Mouse (Mus musculus): Measurements from ENCODE around the gene Tnnc2. TPM values are rescaled to one million over a fixed set of nuclear protein-coding genes. Genes with fewer than 3 reads are reported as not detected.
"Not testable (repeated sequence)": the region's sequence is repeated elsewhere in the genome, so short reads cannot be mapped to it uniquely, and the experiment has no call there.

Gene Tnnc2
- polyA plus RNA-seq, 1 experiment from 2014 or later = 51.1 TPM

GRCm38 (mm10) chr2:164815821-164816220, 36.1 kb upstream of the Tnnc2 start:
- peak; percentile 80 for ATAC-seq (ENCODE audit: insufficient read depth)
- no peaks in the 10 kb centered on the region for H3K27me3 ChIP-seq
- H3K4me3 ChIP-seq (replicated peaks) = no peak overlapping the region
- 55% methylated on average over 8 of the region's 8 CpGs for WGBS (ENCODE audit: insufficient replicate concordance)
- H3K27ac ChIP-seq (replicated peaks) = peak overlapping the region; percentile 49
- H3K36me3 ChIP-seq (replicated peaks) = peaks cover 20% of the 10 kb centered on the region
- H3K9ac ChIP-seq = no peak overlapping the region
- H3K4me1 ChIP-seq (replicated peaks) = peaks cover 32% of the 10 kb centered on the region
- no peaks in the 10 kb centered on the region for H3K9me3 ChIP-seq (replicated peaks)
- peak overlapping the region; percentile 41 for H3K4me2 ChIP-seq

- Histone ChIP-seq H3K27ac (replicated peaks) (peak overlapping the region; percentile 49), H3K27me3 (no peaks in the 10 kb centered on the region), H3K4me3 (replicated peaks) (no peak overlapping the region), H3K4me2 (peak overlapping the region; percentile 41), H3K4me1 (replicated peaks) (peaks cover 32% of the 10 kb centered on the region), H3K36me3 (replicated peaks) (peaks cover 15% of the 10 kb centered on the region), H3K9me3 (replicated peaks) (no peaks in the 10 kb centered on the region), H3K9ac (no peak overlapping the region)
- WGBS (ENCODE audit: insufficient replicate concordance) = 44% methylated on average over 5 of the region's 5 CpGs
- peak; percentile 66 for ATAC-seq (ENCODE audit: insufficient read depth)
These were observed 35.6 kb upstream of the Tnnc2 start for GRCm38 (mm10) chr2:164815348-164815747.

DNA sequence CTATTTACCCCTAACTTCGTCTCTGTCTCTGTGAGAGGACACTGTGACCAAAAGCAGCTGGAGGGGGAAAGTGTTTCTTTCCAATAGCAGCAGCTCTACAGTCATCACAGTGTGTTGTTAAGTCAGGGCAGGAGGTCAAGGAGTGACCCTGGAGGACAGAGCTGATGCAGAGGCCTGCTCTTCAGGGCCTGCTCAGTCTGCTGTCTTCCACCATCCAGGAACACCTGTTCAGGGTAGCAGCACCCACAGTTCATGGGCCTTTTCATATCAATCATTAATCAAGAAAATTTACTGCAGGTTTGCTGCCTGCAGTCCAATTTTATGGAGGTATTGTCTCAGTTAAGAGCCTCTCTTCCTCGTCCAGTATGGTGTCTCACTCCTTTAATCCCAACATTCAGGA, 33.8 kb upstream of the Tnnc2 start:
- Histone ChIP-seq H3K27me3 (no peaks in the 10 kb centered on the region), H3K9me3 (replicated peaks) (no peaks in the 10 kb centered on the region), H3K4me3 (replicated peaks) (no peak overlapping the region), H3K27ac (replicated peaks) (no peak overlapping the region), H3K9ac (no peak overlapping the region), H3K36me3 (replicated peaks) (peaks cover 24% of the 10 kb centered on the region), H3K4me2 (no peak overlapping the region), H3K4me1 (replicated peaks) (peaks cover 32% of the 10 kb centered on the region)
- 70% methylated on average over 2 of the region's 2 CpGs for WGBS (ENCODE audit: insufficient replicate concordance)
- ATAC-seq (ENCODE audit: insufficient read depth) = no peak

DNA sequence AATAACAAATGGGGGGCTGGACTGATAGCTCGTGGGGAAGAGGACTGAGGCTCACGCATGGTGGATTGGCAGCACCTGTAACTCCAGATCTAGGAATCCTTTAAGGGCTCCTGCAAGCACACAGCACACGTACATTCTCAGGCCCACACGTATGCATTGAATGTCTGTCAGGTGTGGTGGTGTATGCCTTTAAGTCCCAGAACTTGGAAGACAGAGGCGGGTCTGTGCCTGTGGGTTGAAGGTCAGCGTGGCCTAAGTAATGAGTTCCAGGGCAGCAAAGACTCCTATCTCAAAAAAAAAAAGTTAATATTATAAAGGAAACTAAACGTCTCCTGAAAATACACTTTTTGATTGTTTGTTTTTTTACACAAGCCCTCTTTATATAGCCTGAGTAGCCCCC, 26.8 kb upstream of the Tnnc2 start:
- 70% methylated on average over 7 of the region's 7 CpGs for WGBS (ENCODE audit: insufficient replicate concordance)
- ATAC-seq (ENCODE audit: insufficient read depth) = no peak
- H3K4me2 ChIP-seq = peak overlapping the region; percentile 91
- H3K27me3 ChIP-seq = no peaks in the 10 kb centered on the region
- no peak overlapping the region for H3K9ac ChIP-seq
- H3K27ac ChIP-seq (replicated peaks) = 0 out of 2 replicates have a peak overlapping the region, but pooled peaks have one; percentile 24
- H3K9me3 ChIP-seq (replicated peaks) = no peaks in the 10 kb centered on the region
- peaks cover 39% of the 10 kb centered on the region for H3K4me1 ChIP-seq (replicated peaks)
- H3K4me3 ChIP-seq (replicated peaks) = peak overlapping the region; percentile 92; the same call in 1 of the 2 replicates
- peaks cover 28% of the 10 kb centered on the region for H3K36me3 ChIP-seq (replicated peaks)

DNA sequence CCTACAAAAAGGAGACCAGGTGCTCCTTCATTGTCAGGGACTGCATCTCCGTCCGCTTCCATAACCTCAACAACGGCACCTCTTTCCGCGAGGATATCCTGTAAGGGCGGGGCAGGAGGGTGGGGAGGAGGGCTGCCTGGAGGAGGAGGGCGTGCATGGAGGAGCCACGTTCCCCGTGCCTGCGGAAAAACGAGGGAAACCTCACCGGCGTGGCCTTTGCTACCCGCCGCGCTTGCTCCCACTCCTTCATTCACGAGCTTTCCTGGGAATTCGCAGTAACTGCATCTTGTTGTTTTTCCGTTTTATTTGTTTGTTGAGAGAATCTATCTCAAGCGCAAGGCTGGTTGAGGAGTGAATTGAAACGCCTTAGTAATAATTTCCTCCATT, 25.6 kb upstream of the Tnnc2 start:
- Histone ChIP-seq H3K27me3 (no peaks in the 10 kb centered on the region), H3K9me3 (replicated peaks) (no peaks in the 10 kb centered on the region), H3K4me2 (peak overlapping the region; percentile 91), H3K4me3 (replicated peaks) (peak overlapping the region; percentile 92), H3K4me1 (replicated peaks) (peaks cover 39% of the 10 kb centered on the region), H3K27ac (replicated peaks) (peak overlapping the region; percentile 99), H3K36me3 (replicated peaks) (peaks cover 40% of the 10 kb centered on the region), H3K9ac (peak overlapping the region; percentile 75)
- under 1% methylated on average over 21 of the region's 21 CpGs for WGBS (ENCODE audit: insufficient replicate concordance)
- ATAC-seq (ENCODE audit: insufficient read depth) = peak; percentile 79

- H3K4me1 ChIP-seq (replicated peaks) = peaks cover 39% of the 10 kb centered on the region
- peaks cover 43% of the 10 kb centered on the region for H3K36me3 ChIP-seq (replicated peaks)
- WGBS (ENCODE audit: insufficient replicate concordance) = under 1% methylated on average over 47 of the region's 47 CpGs
- H3K9ac ChIP-seq = peak within 1 kb of the TSS; percentile 89
- peak within 1 kb of the TSS; percentile 92 for H3K4me3 ChIP-seq (replicated peaks)
- no peaks in the 10 kb centered on the region for H3K27me3 ChIP-seq
- no peaks in the 10 kb centered on the region for H3K9me3 ChIP-seq (replicated peaks)
- peak; percentile 93 for ATAC-seq (ENCODE audit: insufficient read depth)
- peak within 1 kb of the TSS; percentile 91 for H3K4me2 ChIP-seq
- peak within 1 kb of the TSS; percentile 99 for H3K27ac ChIP-seq (replicated peaks)
These were observed 25.0 kb upstream of the Tnnc2 start, which contains the start of the genes Acot8 and Zswim3 for GRCm38 (mm10) chr2:164804533-164805331. Gene Acot8, minus strand, starts transcription at chr2:164804882. Gene Zswim3, plus strand, starts transcription at chr2:164805098.

- no peaks in the 10 kb centered on the region for H3K9me3 ChIP-seq (replicated peaks)
- H3K9ac ChIP-seq = peak overlapping the region; percentile 89
- peak overlapping the region; percentile 90 for H3K27ac ChIP-seq (replicated peaks)
- H3K4me1 ChIP-seq (replicated peaks) = peaks cover 39% of the 10 kb centered on the region
- ATAC-seq (ENCODE audit: insufficient read depth) = no peak
- peak overlapping the region; percentile 92 for H3K4me3 ChIP-seq (replicated peaks)
- peaks cover 43% of the 10 kb centered on the region for H3K36me3 ChIP-seq (replicated peaks)
- H3K4me2 ChIP-seq = peak overlapping the region; percentile 78
- H3K27me3 ChIP-seq = no peaks in the 10 kb centered on the region
- 48% methylated on average over 1 of the region's 1 CpGs for WGBS (ENCODE audit: insufficient replicate concordance)
These were observed 24.1 kb upstream of the Tnnc2 start for GRCm38 (mm10) chr2:164803921-164804313.

DNA sequence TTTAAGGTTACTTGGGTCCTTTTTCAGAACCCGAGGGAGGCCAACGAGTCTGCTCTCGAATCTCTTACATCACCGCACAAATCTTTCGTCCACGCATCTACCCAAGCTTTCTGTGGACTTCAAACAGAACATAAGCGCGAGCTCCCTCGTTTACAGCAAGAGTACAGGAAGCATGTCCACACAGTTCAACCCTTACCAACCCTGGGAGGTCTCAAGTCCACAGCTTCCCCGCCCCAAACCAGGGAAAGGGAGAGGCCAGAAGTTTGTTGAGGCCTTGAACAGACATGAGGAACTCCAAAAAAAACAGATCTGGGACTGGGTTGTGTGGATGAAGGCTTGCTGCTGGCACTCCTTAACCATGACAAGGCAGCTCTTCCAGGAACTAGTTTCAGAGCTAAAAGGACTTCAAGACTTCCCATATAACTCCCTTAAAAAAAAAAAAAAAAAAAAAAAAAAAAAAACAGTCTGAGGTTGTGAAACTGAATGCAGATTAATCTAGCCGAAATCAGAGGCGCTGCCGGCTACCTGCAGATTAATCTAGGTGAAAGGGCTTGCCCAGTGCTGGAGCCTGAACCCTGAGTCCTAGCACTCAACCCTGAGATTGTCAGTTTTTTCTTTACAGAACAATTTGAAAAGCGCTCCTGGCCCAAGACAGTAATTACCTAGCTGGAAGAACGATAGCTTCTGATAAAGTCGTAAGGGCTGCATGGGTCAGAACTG, 23.6 kb upstream of the Tnnc2 start:
- peaks cover 44% of the 10 kb centered on the region for H3K36me3 ChIP-seq (replicated peaks)
- no peak for ATAC-seq (ENCODE audit: insufficient read depth)
- H3K27me3 ChIP-seq = no peaks in the 10 kb centered on the region
- H3K4me3 ChIP-seq (replicated peaks) = peak overlapping the region; percentile 92
- H3K4me2 ChIP-seq = peak overlapping the region; percentile 78
- H3K27ac ChIP-seq (replicated peaks) = peak overlapping the region; percentile 90
- WGBS (ENCODE audit: insufficient replicate concordance) = 72% methylated on average over 16 of the region's 16 CpGs
- H3K9me3 ChIP-seq (replicated peaks) = no peaks in the 10 kb centered on the region
- H3K9ac ChIP-seq = peak overlapping the region; percentile 89
- H3K4me1 ChIP-seq (replicated peaks) = peaks cover 39% of the 10 kb centered on the region

DNA sequence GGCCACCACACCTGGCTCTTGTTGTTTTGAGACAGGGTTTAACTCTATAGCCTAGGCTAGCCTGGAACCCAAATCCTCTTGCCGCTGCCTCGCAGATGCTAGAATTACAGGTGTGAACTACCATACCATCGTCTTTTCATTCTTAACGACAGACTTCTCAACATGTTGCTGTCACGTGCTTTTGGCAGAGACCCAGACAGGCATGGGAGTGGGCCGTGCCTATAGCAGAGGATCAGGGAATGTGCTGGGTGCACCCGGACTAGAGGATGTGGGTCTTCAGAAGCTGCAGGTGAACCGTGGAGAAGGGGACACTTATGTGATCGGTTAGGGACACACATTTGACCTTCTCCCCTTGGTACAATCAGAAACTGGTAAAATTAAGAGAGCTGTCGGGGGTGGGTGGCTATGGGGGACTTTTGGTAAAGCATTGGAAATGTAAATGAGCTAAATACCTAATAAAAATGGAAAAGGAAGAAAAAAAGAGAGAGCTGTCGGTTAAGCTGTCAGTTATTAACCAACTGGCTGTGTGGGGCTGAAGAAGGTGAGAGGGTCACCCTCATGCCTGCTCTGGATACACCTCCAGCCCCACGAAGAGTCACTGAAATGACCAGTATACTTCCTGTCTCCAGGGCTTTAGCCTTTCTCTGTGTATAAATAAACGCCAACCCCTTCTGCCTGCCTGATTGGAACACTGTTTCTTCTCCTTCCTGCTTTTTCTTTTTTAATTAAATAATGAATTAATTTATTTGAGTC, 20.7 kb upstream of the Tnnc2 start:
- H3K4me3 ChIP-seq (replicated peaks) = no peak overlapping the region
- 80% methylated on average over 13 of the region's 13 CpGs for WGBS (ENCODE audit: insufficient replicate concordance)
- peaks cover 70% of the 10 kb centered on the region for H3K36me3 ChIP-seq (replicated peaks)
- no peak overlapping the region for H3K9ac ChIP-seq
- no peak overlapping the region for H3K27ac ChIP-seq (replicated peaks)
- H3K4me1 ChIP-seq (replicated peaks) = peaks cover 19% of the 10 kb centered on the region
- H3K9me3 ChIP-seq (replicated peaks) = no peaks in the 10 kb centered on the region
- ATAC-seq (ENCODE audit: insufficient read depth) = no peak
- H3K4me2 ChIP-seq = no peak overlapping the region
- H3K27me3 ChIP-seq = no peaks in the 10 kb centered on the region

DNA sequence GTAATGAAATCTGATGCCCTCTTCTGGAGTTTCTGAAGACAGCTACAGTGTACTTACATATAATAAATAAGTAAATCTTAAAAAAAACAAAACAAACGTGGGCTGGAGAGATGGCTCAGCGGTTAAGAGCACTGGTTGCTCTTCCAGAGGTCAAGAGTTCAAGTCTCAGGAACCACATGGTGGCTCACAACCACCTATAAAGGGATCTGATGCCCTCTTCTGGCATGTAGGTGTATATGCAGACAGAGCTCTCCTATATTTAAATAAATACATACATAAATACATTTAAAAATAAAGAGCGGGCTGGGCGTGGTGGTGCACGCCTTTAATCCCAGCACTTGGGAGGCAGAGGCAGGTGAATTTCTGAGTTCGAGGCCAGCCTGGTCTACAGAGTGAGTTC, 18.8 kb upstream of the Tnnc2 start:
- H3K27me3 ChIP-seq; H3K4me3 ChIP-seq (replicated peaks); H3K9ac ChIP-seq; H3K4me2 ChIP-seq; H3K9me3 ChIP-seq (replicated peaks); ATAC-seq (ENCODE audit: insufficient read depth); H3K27ac ChIP-seq (replicated peaks): not testable (repeated sequence)
- Histone ChIP-seq H3K4me1 (replicated peaks) (peaks cover 14% of the 10 kb centered on the region), H3K36me3 (replicated peaks) (peaks cover 88% of the 10 kb centered on the region)
- 59% methylated on average over 6 of the region's 6 CpGs for WGBS (ENCODE audit: insufficient replicate concordance)

DNA sequence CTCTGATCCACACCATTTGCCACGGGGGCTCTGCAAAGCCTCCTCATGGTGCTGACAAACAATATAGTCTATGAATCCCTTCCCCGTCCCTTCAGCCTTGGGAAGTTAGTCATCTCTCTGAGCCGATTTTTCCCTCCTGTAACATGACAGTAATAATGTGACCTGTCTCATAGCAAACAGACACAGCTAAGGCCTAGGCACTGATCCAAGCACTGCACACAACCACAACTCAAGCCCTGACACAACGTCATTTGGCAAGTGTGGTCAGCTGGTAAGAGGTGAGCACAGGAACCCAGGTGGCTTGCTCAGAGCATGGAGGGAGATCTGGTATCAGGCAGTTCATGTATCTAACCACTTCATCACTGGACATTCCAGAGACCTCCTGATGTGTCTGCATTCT, 16.1 kb upstream of the Tnnc2 start:
- no peak overlapping the region for H3K4me3 ChIP-seq (replicated peaks)
- peaks cover 93% of the 10 kb centered on the region for H3K36me3 ChIP-seq (replicated peaks)
- H3K4me2 ChIP-seq = no peak overlapping the region
- 73% methylated on average over 4 of the region's 4 CpGs for WGBS (ENCODE audit: insufficient replicate concordance)
- ATAC-seq (ENCODE audit: insufficient read depth) = no peak
- H3K9me3 ChIP-seq (replicated peaks) = no peaks in the 10 kb centered on the region
- no peaks in the 10 kb centered on the region for H3K27me3 ChIP-seq
- no peak overlapping the region for H3K27ac ChIP-seq (replicated peaks)
- no peak overlapping the region for H3K9ac ChIP-seq
- peaks cover 14% of the 10 kb centered on the region for H3K4me1 ChIP-seq (replicated peaks)

Measured in liver, embryonic 15.5 days (tissue).